Mouse (Mus musculus): ENCODE data around the gene Hsd17b12.

Gene Hsd17b12

GRCm38 (mm10) chr2:94122182-94123041, 35.4 kb downstream of the Hsd17b12 start:
- in situ Hi-C loops (cut with MboI; ENCODE audit: low pct_unique_long_range_greater_than_20kb in 1 of 2, low sequenced_read_pairs in 2 of 2, unreplicated experiment in 1 of 2) = no loop called here

DNA sequence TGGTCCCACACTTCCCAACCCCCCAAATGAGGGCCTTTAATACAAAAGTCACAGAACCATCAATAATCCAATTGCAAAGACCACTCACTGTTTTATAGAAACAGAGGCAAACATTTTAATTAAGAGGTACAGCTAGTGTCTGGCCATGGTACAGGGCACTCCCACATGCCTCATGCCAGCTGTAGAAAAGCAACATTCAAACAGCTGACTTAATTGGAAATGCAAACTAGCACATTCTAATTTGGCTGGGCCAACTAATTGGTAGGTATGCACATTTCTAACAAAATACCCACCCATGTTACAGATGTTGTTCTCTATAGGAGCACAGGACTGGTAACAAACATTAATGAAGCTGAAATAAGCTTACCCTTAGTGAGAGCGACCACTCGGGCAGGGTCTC, 54.0 kb downstream of the Hsd17b12 start:
- in situ Hi-C loops (cut with MboI; ENCODE audit: low pct_unique_long_range_greater_than_20kb in 1 of 2, low sequenced_read_pairs in 2 of 2, unreplicated experiment in 1 of 2) = no loop called here

GRCm38 (mm10) chr2:94089901-94090300, 67.9 kb downstream of the Hsd17b12 start:
- in situ Hi-C loops (cut with MboI; ENCODE audit: low pct_unique_long_range_greater_than_20kb in 1 of 2, low sequenced_read_pairs in 2 of 2, unreplicated experiment in 1 of 2) = no loop called here

DNA sequence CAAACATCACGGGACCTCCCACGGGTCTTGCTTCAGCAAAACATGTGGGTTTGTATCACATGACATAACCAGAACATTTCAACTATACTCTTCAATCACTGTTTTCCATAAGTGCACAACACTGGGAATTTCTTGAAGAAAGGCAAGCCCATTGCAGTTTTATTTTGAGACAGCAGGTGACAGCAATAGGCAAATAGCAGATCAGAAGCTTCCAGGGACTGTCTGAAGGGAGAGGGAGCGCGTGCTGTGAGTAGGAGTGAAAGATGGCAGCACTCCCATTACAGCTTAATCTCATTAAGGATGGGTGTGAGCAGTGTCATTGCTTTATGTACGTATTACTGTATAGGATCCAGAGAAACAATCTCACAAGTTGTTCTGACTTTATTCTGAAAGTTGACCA, 88.3 kb downstream of the Hsd17b12 start:
- in situ Hi-C loops (cut with MboI; ENCODE audit: low pct_unique_long_range_greater_than_20kb in 1 of 2, low sequenced_read_pairs in 2 of 2, unreplicated experiment in 1 of 2) = no loop called here

DNA sequence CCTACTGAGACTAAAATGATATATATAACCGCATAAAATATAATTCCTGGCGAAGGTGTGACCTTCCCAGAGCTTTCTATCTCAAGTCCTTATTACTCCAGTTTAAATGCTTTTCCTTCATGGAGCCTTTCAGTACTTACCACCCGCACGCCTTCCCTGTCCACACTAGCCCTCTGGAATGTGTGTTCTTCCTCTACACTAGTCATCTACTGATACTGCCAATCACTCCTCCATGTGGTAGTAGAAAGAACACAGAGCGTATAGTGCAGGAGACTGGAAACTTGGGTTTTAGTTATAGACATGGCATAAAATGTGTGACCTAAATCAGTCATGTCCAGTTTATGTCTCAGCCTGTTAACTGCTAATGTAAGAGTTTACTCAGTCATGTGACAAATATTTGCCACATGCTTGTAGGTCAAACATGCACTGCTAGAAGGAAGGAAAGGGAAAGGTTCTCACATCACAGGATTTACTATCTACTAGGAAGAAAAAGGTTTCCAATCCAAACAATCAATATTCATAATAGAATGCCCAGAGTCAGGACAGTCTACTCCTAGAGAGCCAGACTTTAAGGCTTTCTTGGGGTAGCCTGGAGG, 91.1 kb downstream of the Hsd17b12 start:
- in situ Hi-C loops (cut with MboI; ENCODE audit: low pct_unique_long_range_greater_than_20kb in 1 of 2, low sequenced_read_pairs in 2 of 2, unreplicated experiment in 1 of 2) = no loop called here

DNA sequence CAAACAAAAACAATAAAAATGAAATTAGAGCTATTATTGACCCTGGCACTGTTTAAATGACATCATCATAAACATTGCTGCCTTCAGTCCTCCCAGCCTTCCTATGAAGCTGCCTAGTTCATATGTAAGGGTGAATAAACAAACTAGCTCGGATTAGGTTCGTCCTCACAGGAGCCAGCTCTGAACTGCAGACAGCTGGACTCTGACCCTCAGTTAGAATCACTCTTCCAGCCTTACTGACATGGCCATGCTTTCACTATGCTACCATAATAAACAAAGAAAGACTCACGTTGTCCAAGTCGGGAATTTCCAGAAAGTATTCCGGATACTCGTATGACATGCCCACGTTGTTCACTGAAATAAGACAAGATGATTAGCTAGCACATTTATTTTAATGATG, 91.6 kb downstream of the Hsd17b12 start:
- in situ Hi-C loops (cut with MboI; ENCODE audit: low pct_unique_long_range_greater_than_20kb in 1 of 2, low sequenced_read_pairs in 2 of 2, unreplicated experiment in 1 of 2) = no loop called here

- in situ Hi-C loops (cut with MboI; ENCODE audit: low pct_unique_long_range_greater_than_20kb in 1 of 2, low sequenced_read_pairs in 2 of 2, unreplicated experiment in 1 of 2) = no loop called here
Observed at GRCm38 (mm10) chr2:94062791-94063190, 95.0 kb downstream of the Hsd17b12 start.

DNA sequence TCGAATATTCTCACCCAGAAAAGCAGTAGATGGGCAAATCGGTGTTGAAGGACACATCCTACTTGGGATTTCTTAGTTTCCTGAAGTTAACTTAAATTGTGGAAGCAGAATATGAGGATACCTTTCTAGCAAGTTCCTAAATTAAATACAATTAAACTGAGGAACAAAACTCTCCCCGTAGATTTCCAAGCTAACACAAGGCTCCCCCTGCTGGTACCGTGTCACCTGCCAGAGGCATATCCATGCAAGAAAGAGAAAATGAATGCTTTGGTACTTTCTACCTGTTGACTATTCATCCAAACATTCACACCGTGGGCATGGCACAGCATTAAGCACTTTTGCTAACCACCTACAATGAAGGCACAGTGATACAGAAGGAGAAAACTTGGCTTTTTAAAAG, 98.3 kb downstream of the Hsd17b12 start:
- in situ Hi-C loops (cut with MboI; ENCODE audit: low pct_unique_long_range_greater_than_20kb in 1 of 2, low sequenced_read_pairs in 2 of 2, unreplicated experiment in 1 of 2) = no loop called here

GRCm38 (mm10) chr2:94054813-94055212, 103.0 kb downstream of the Hsd17b12 start:
- in situ Hi-C loops (cut with MboI; ENCODE audit: low pct_unique_long_range_greater_than_20kb in 1 of 2, low sequenced_read_pairs in 2 of 2, unreplicated experiment in 1 of 2) = no loop called here

- in situ Hi-C loops (cut with MboI; ENCODE audit: low pct_unique_long_range_greater_than_20kb in 1 of 2, low sequenced_read_pairs in 2 of 2, unreplicated experiment in 1 of 2) = no loop called here
Observed at GRCm38 (mm10) chr2:94051952-94052351, 105.8 kb downstream of the Hsd17b12 start.

DNA sequence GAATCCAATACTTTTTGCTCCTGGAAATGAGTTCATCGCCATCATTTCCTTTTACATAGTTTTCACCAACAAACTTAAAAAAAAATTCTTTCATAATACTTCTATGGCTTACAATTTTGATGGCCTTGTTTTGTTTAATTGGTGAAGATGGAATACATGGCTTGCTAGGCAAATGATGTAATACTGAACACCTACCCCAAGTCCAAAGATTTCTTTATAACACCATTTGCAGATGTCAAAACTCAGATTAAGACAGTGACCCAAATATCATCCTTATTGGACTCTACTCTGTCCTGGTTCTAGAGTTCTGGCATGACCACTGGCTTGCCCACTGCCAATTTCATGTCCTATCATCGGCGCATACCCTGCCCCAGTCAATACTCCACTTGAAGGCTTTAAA, 106.9 kb downstream of the Hsd17b12 start:
- in situ Hi-C loops (cut with MboI; ENCODE audit: low pct_unique_long_range_greater_than_20kb in 1 of 2, low sequenced_read_pairs in 2 of 2, unreplicated experiment in 1 of 2) = no loop called here

- in situ Hi-C loops (cut with MboI; ENCODE audit: low pct_unique_long_range_greater_than_20kb in 1 of 2, low sequenced_read_pairs in 2 of 2, unreplicated experiment in 1 of 2) = no loop called here
Observed at GRCm38 (mm10) chr2:94049471-94050176, 108.1 kb downstream of the Hsd17b12 start.

GRCm38 (mm10) chr2:94048733-94049470, 108.9 kb downstream of the Hsd17b12 start:
- in situ Hi-C loops (cut with MboI; ENCODE audit: low pct_unique_long_range_greater_than_20kb in 1 of 2, low sequenced_read_pairs in 2 of 2, unreplicated experiment in 1 of 2) = no loop called here

GRCm38 (mm10) chr2:94048271-94048670, 109.5 kb downstream of the Hsd17b12 start:
- in situ Hi-C loops (cut with MboI; ENCODE audit: low pct_unique_long_range_greater_than_20kb in 1 of 2, low sequenced_read_pairs in 2 of 2, unreplicated experiment in 1 of 2) = no loop called here

GRCm38 (mm10) chr2:94045411-94046090, 112.2 kb downstream of the Hsd17b12 start:
- in situ Hi-C loops (cut with MboI; ENCODE audit: low pct_unique_long_range_greater_than_20kb in 1 of 2, low sequenced_read_pairs in 2 of 2, unreplicated experiment in 1 of 2) = no loop called here

DNA sequence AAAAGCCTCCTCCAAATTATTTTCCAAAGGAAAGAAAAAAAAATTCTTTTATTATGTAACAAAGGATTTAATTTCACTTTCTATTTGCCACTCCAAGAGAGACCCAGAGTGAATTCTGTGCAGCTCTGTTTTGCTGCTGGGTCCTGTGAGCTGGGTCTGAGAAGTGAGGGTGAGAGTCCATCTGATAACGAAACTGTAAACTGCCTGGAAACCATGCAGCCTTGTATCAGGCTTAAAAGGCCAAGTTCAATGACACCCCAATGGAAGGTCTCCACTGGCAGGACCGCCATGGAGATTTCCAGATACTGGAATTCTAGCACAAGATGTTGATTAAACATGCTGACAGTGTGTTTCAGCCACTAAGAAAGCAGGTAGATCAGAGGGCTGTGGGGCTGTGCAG, 113.6 kb downstream of the Hsd17b12 start:
- in situ Hi-C loops (cut with MboI; ENCODE audit: low pct_unique_long_range_greater_than_20kb in 1 of 2, low sequenced_read_pairs in 2 of 2, unreplicated experiment in 1 of 2) = no loop called here

DNA sequence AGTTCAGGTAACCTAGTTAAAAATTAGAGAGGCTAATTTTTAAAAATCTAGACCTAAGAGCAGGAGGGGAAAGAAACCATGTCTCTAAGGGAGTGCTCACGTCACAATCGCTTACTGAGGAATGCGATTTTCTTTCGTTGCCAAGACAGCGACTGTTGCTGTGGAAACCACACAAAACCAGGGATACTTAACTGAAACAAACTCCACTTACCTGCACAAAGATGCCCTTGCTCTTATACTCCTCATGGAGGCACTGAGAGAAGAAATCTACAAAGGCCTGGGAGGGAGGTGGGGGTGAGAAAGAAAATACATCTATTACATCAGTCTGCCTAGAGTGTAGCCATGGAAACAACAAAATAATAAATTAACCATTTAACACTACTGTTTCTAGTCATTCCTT, 114.1 kb downstream of the Hsd17b12 start:
- in situ Hi-C loops (cut with MboI; ENCODE audit: low pct_unique_long_range_greater_than_20kb in 1 of 2, low sequenced_read_pairs in 2 of 2, unreplicated experiment in 1 of 2) = no loop called here

DNA sequence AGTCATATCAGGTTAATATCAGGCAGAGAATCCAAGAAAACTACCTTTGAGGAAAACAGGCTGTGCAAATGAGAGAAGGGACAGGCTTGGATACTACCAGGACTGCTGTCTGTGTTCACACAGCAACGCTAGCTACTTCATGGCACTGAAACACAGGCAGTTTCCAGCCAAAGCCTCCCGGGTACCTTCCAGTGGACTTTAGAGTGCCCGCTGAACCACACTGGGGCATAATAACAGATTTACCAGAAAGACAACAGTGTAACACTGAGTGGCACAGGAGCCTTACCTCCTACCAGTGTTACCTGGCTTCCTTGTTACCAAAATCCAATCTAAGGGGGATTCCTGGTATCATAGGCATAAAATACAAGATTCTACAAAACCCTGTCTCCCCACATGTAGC, 115.3 kb downstream of the Hsd17b12 start:
- in situ Hi-C loops (cut with MboI; ENCODE audit: low pct_unique_long_range_greater_than_20kb in 1 of 2, low sequenced_read_pairs in 2 of 2, unreplicated experiment in 1 of 2) = no loop called here
